Mouse (Mus musculus) heart, embryonic 10.5 days (tissue): ENCODE results near the gene Prr13. TPM values are rescaled to one million over a fixed set of nuclear protein-coding genes. Genes with fewer than 3 reads are reported as not detected.
A peak's percentile ranks its signal among the peaks of the same experiment; 100 is the strongest.

Source experiments
- DNase-seq: peaks from one replicate; pipeline ENCODE4 v3.0.0-alpha.2; 2017; ENCODE audit warnings: low spot score
- H3K27ac ChIP-seq: fragments of 300-500 bp; sonication (generic); 2 replicates; pipeline ENCODE4 v1.5.1; 2016; ENCODE audit warnings: mild to moderate bottlenecking
- H3K27me3 ChIP-seq: fragments of 300-500 bp; sonication (generic); 2 replicates; pipeline ENCODE4 v1.6.1; 2016; ENCODE audit warnings: mild to moderate bottlenecking; ENCODE audit not compliant: poor library complexity, insufficient read depth, severe bottlenecking
- H3K36me3 ChIP-seq: fragments of 300-500 bp; sonication (generic); 2 replicates; pipeline ENCODE4 v1.6.1; 2016; ENCODE audit warnings: mild to moderate bottlenecking, moderate library complexity
- H3K4me1 ChIP-seq: fragments of 300-500 bp; sonication (generic); 2 replicates; pipeline ENCODE4 v1.6.1; 2016; ENCODE audit warnings: mild to moderate bottlenecking
- H3K4me3 ChIP-seq: fragments of 300-500 bp; sonication (generic); 2 replicates; pipeline ENCODE4 v1.5.1; 2016; ENCODE audit warnings: mild to moderate bottlenecking, moderate library complexity
- H3K9me3 ChIP-seq: fragments of 300-500 bp; sonication (generic); 2 replicates; pipeline ENCODE4 v1.6.1; 2016; ENCODE audit warnings: mild to moderate bottlenecking, moderate library complexity
- WGBS: fragments of 180-500 bp; shearing (Covaris S2); methylation state at CpG from one replicate; pipeline ENCODE4 v1.1.7; 2016; 5-methylcytosine and 5-hydroxymethylcytosine counted together
- polyA plus RNA-seq: library from polyadenylated mRNA; unstranded; fragments of >200 nt; fragmentation: Nextera tagmentation; extraction: Ambion mirVana; gene quantifications from 2 replicates; pipeline ENCODE4 v1.2.1, GENCODE M21; 2016

Prr13 gene
- polyA plus RNA-seq, 1 experiment from 2014 or later, result 82.8 TPM

DNA sequence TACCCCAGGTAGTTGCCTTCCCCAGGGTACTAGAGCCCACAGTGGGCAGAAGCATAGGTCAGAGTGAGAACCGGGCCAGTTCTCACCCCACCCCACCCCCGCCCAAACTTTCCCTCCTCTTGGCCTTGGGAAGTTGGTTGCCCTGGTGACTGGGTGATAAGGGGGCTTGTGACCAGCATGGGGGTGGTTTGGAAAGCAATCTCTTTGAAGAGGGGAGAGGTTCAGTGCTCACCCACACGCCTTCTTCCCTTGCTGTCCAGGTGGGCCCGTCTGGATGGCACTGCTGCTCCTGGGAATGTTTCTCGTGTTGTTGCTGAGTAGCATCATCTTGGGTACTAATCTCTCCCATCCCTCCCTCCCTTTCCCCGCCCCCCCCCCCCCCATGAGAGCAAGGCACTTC lies 12.4 kb upstream of the Prr13 start:
- DNase-seq, result no peak
- no peak overlapping the region for H3K27ac ChIP-seq
- 16% methylated on average over 6 of the region's 6 CpGs for WGBS
- peaks cover 27% of the 10 kb centered on the region for H3K4me1 ChIP-seq
- peak overlapping the region; percentile 1; the same call in 1 of the 2 replicates for H3K4me3 ChIP-seq
- no peaks in the 10 kb centered on the region for H3K27me3 ChIP-seq
- H3K9me3 ChIP-seq, result no peaks in the 10 kb centered on the region
- H3K36me3 ChIP-seq, result no peaks in the 10 kb centered on the region

DNA sequence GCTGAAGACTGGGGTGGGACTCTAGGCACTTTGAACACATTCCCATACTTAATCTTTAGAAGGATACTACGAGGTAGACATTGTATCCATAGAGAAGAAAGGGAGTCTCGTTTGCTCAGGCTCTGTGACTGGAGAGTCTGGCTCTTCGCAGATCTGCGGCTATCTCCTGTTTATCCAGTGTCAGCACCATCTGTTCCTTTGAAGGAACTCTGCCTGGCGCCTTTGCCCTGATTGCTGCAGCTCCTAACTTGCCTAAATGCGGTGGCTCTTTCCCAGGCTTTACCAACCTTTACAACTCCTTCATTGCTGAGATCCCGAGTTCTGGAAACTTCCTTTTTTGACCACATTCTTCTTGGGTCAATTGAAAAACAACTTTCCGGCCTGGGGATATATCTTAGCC lies 9.5 kb upstream of the Prr13 start:
- no peaks in the 10 kb centered on the region for H3K36me3 ChIP-seq
- 35% methylated on average over 8 of the region's 8 CpGs for WGBS
- peaks cover 42% of the 10 kb centered on the region for H3K4me1 ChIP-seq

DNA sequence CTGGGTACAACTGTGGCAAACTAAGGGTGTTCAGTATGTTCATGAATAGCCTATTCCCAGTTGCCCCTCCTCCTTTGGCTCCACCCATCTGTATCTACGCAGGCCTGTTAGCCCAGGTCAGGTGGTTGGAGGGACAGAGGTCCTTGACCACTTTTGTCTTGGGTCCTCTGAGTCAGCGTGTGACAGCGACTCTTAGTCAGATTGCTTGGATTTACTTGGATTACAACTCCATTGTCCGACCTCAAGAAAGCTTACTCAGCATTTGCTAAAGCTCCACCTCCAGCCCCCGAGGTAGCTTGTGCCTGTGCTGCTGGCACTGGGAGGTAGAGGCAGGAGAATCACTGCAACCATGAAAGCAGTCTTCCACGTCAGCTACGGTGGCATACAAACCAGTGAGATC lies 7.9 kb upstream of the Prr13 start:
- WGBS, result 44% methylated on average over 7 of the region's 7 CpGs

More for the DNA sequence above, 9.5 kb upstream of the Prr13 start:
- Histone ChIP-seq H3K4me3 (no peak overlapping the region), H3K9me3 (no peaks in the 10 kb centered on the region), H3K27me3 (no peaks in the 10 kb centered on the region), H3K27ac (no peak overlapping the region)
- DNase-seq, result no peak

DNA sequence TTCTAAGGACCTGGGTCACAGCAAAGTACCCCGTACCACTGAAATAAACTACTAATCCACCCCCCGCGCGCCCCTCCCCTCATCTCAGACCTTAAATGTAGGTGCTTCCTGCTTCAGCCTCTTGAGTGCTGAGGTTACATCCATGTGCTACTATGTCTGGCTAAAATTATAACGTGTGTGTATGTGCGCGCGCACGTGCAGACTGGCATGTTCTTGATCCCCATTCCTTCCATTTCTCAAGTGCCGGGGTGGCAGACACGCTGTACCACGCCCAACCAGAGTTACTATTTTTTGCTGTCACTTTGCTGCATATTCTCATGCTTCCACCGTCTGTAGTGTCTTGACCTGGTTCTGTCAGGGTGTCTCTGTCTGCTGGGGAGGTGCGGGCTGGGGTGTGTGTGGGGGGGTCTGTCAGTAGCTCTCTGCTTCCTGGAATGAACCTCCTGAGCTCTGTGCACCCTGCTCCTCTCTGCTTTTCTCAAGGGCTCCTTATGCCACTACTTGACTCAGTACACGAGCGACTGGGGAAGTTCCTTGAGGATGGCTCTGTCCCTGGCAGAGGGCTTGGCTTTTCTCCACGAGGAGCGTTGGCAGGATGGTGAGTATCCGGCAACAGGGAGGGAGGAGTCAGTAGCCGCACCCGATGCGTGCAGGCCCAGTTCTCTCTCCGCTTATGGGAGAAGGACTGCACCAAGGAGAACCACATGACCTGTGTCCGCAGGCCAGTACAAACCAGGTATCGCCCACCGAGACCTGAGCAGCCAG lies 7.0 kb upstream of the Prr13 start:
- 72% methylated on average over 26 of the region's 26 CpGs for WGBS
- no peak overlapping the region for H3K4me3 ChIP-seq
- DNase-seq, result no peak

More for the DNA sequence above, 7.9 kb upstream of the Prr13 start:
- no peaks in the 10 kb centered on the region for H3K36me3 ChIP-seq
- H3K27me3 ChIP-seq, result no peaks in the 10 kb centered on the region
- no peak overlapping the region for H3K27ac ChIP-seq
- no peaks in the 10 kb centered on the region for H3K9me3 ChIP-seq
- H3K4me3 ChIP-seq, result no peak overlapping the region
- no peak for DNase-seq
- peaks cover 34% of the 10 kb centered on the region for H3K4me1 ChIP-seq

DNA sequence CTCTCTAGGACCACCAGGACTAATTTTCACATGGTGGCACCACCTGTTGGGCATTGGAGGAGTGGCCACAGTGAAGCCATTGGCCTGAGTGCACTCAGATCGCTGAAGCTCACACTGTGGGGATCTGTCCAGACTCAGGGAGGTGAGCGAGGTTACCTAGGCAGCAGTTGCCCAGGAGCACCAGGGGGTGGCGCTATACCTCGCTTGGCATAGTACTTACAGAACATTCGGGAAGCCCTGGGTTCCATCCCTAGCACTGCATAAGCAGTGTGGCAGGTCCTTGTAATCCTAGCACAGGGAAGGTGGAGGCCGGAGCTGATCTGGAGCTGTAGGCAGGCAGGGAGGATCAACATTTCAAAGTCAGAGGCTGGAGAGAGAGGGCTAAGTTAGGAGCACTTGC lies 2.8 kb upstream of the Prr13 start:
- H3K4me1 ChIP-seq, result peaks cover 34% of the 10 kb centered on the region
- H3K4me3 ChIP-seq, result no peak overlapping the region
- WGBS, result 36% methylated on average over 6 of the region's 6 CpGs
- H3K36me3 ChIP-seq, result no peaks in the 10 kb centered on the region
- DNase-seq, result no peak
- no peaks in the 10 kb centered on the region for H3K27me3 ChIP-seq
- no peaks in the 10 kb centered on the region for H3K9me3 ChIP-seq
- H3K27ac ChIP-seq, result no peak overlapping the region

More for the DNA sequence above, 7.0 kb upstream of the Prr13 start:
- H3K27me3 ChIP-seq, result no peaks in the 10 kb centered on the region
- no peak overlapping the region for H3K27ac ChIP-seq
- peaks cover 25% of the 10 kb centered on the region for H3K4me1 ChIP-seq
- no peaks in the 10 kb centered on the region for H3K9me3 ChIP-seq
- H3K36me3 ChIP-seq, result no peaks in the 10 kb centered on the region

DNA sequence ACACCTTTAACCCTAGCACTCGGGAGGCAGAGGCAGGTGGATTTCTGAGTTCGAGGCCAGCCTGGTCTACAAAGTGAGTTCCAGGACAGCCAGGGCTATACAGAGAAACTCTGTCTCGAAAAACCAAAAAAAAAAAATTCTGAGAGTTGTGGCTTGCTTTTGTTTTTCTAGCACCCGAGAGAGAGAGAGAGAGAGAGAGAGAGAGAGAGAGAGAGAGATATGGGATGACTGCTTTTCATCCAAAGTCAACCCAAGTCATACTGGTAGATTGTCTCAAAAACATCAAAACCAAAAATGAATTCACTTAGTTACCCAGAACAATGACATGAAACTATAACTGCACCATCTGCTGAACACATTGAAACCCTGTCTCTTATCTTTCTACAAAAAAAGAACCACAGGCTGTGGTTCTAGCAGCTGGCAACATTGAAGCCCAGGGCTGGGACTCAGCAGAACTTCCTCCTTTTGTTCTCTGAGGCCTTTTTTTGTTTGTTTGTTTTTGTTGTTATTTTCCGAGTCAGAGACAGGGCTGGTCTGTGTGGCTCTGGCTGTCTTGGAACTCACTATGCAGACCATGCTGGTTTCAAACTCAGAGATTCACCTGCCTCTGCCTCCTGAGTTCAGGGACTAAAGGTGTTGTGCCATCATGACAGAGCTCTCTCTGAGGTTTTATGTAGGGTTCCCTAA lies 635 bp upstream of the Prr13 start:
- Histone ChIP-seq H3K4me3 (peak overlapping the region; percentile 64), H3K9me3 (no peaks in the 10 kb centered on the region), H3K27ac (peak overlapping the region; percentile 83; the same call in 1 of the 2 replicates), H3K36me3 (peaks cover 7% of the 10 kb centered on the region), H3K27me3 (no peaks in the 10 kb centered on the region), H3K4me1 (peaks cover 24% of the 10 kb centered on the region)
- DNase-seq, result no peak
- 71% methylated on average over 5 of the region's 5 CpGs for WGBS

DNA sequence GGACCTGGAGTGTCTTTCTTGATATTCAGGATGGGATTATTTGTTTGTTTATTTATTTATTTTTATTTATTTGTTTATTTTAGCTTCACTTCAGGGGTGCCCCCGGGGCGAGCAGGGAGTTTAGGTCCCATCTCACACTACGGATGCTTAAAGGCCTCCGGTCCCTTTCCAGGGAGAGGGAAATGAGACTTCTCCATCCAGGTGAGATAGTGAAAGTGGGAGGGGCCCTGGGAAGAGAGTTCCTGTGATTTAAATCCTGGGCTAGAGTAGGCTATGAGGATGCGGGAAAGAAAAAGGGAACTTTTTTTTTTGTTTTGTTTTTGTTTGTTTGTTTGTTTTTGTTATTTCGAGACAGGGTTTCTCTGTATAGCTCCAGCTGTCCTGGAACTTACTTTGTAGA lies 553 bp downstream of the Prr13 start:
- H3K36me3 ChIP-seq, result peaks cover 12% of the 10 kb centered on the region
- peak overlapping the region; percentile 64 for H3K4me3 ChIP-seq
- H3K4me1 ChIP-seq, result peaks cover 19% of the 10 kb centered on the region
- H3K9me3 ChIP-seq, result no peaks in the 10 kb centered on the region
- 26% methylated on average over 6 of the region's 6 CpGs for WGBS
- no peaks in the 10 kb centered on the region for H3K27me3 ChIP-seq
- peak overlapping the region; percentile 83 for H3K27ac ChIP-seq
- DNase-seq, result no peak

DNA sequence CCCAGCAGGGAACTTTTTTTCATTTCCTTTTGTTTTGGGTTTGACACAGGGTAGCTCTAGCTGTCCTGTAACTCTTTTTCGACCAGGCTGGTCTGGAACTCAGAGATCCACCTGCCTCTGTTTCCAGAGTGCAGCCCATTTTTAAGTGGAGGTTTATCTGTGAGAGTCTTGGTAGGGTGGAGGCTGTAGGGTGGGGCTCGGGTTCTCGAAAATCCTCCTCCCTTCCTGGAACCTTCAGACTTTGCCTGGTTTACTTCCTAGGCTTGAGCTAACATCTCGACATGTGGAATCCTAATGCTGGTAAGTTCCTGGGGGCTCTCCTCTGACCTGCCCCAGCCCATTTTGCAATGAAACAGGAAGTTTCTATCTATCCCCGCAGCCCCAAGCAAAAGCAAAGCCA lies 1.0 kb downstream of the Prr13 start:
- Histone ChIP-seq H3K4me1 (peaks cover 19% of the 10 kb centered on the region), H3K27me3 (no peaks in the 10 kb centered on the region), H3K9me3 (no peaks in the 10 kb centered on the region), H3K4me3 (peak overlapping the region; percentile 64), H3K36me3 (peaks cover 12% of the 10 kb centered on the region), H3K27ac (peak overlapping the region; percentile 83; the same call in 1 of the 2 replicates)
- DNase-seq, result peak; percentile 81
- WGBS, result 54% methylated on average over 5 of the region's 5 CpGs

DNA sequence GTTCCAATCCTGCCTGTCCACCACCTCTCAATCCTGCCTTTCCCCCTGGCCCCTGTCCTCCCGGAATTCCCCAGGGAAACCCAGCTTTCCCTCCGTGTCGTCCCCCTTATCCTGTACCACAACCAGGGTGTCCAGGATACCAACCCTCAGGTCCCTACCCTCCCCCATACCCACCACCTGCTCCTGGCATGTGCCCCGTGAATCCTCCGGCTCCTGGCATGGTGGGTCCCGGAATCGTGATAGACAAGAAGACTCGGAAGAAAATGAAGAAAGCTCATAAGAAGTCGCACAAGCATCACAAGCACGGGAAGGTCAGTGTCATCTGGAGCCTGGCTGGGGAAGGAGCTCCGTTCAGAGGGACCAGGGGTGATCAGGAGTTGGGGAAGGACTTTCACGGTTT lies 1.6 kb downstream of the Prr13 start:
- DNase-seq, result no peak
- WGBS, result 69% methylated on average over 12 of the region's 12 CpGs
- Histone ChIP-seq H3K4me3 (peak overlapping the region; percentile 64), H3K4me1 (peaks cover 19% of the 10 kb centered on the region), H3K9me3 (no peaks in the 10 kb centered on the region), H3K36me3 (peaks cover 12% of the 10 kb centered on the region), H3K27me3 (no peaks in the 10 kb centered on the region), H3K27ac (peak overlapping the region; percentile 49; the same call in 1 of the 2 replicates)

DNA sequence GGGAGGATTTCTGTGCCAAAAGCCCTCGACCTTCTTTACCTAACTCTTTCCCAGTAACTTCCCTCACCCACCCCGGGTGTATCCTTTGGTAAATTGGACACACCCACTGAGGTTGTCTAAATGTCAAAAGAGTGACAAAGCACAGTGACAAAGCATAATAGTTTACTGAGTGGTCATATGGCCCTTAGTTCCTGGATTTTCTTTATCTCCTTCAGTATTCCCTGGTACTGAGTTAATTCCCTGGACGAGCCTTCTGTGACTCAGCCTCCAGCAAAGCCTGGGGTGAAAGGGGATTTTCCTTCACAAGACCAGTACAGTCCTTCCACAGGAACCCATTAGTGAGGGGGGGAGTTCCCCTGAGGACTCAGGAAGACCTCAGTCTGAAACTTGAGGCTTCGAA lies 2.1 kb downstream of the Prr13 start:
- no peaks in the 10 kb centered on the region for H3K27me3 ChIP-seq
- H3K4me3 ChIP-seq, result peak overlapping the region; percentile 64
- 55% methylated on average over 4 of the region's 4 CpGs for WGBS
- H3K27ac ChIP-seq, result peak overlapping the region; percentile 42; the same call in 1 of the 2 replicates
- H3K36me3 ChIP-seq, result peaks cover 12% of the 10 kb centered on the region
- peaks cover 19% of the 10 kb centered on the region for H3K4me1 ChIP-seq
- H3K9me3 ChIP-seq, result no peaks in the 10 kb centered on the region
- no peak for DNase-seq

DNA sequence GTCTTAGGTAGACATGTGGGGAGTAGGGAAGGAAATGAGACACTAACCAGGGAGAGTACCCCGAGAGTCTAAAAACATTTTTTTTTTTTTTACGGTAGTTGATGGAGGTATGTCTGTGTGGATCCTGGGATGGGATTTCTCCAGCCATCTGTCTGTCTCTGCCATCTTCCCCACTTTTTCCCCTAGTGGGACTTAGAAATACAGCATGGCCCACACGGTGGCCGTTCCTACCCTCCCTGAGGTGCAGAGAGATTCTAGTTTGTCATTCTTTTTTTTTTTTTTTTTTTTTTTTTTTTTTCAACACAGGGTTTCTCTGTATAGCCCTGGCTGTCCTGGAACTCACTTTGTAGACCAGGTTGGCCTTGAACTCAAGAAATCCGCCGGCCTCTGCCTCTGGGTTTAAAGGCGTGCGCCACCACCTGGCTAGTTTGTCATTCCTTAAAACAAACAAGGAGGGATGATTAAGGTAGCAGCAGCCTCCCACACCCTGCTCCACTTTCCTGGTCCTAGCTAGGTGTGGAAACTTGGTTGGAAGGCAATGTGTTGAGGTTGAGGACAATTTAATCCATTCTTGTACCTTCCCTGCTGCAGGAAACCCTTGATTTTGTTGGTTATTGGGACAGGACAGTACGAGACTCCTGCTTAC lies 2.7 kb downstream of the Prr13 start:
- no peaks in the 10 kb centered on the region for H3K27me3 ChIP-seq
- H3K4me3 ChIP-seq, result no peak overlapping the region
- peaks cover 12% of the 10 kb centered on the region for H3K36me3 ChIP-seq
- H3K27ac ChIP-seq, result no peak overlapping the region
- H3K4me1 ChIP-seq, result peaks cover 19% of the 10 kb centered on the region
- WGBS, result 83% methylated on average over 9 of the region's 9 CpGs
- H3K9me3 ChIP-seq, result no peaks in the 10 kb centered on the region
- DNase-seq, result no peak

DNA sequence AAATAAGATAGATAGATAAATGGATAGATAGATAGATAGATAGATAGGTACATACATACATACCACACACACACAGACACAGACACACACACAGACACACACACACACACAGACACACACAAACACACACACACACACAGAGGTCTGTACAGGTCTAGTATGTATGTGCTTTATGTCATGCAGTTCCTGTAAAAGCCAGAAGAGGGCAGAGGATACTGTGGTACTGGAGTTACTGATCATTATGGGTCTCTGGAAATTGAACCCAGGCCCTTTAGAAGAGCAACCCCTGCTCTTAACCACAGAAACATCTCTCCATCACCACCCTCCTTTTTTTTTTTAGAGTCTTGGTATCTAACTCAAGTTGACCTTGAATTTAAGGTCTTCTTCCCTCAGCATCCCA lies 4.8 kb downstream of the Prr13 start:
- Histone ChIP-seq H3K36me3 (peaks cover 14% of the 10 kb centered on the region), H3K4me3 (no peak overlapping the region), H3K4me1 (peaks cover 19% of the 10 kb centered on the region), H3K9me3 (no peaks in the 10 kb centered on the region), H3K27me3 (no peaks in the 10 kb centered on the region), H3K27ac (no peak overlapping the region)
- no peak for DNase-seq
